Mouse (Mus musculus) heart, postnatal 0 days (tissue): ENCODE measurements at regions not wholly inside any gene's neighbourhood (a gene's known extent, or its start where the extent isn't known, plus 50 kb on each side); places are given as distances from the start of the nearest gene placed in this dataset.
"Not testable (repeated sequence)": the region's sequence is repeated elsewhere in the genome, so short reads cannot be mapped to it uniquely, and the experiment has no call there.

Experiments
- CTCF ChIP-seq: IDR thresholded peaks from 2 replicates; pipeline ENCODE4 v1.5.1; 2016; ENCODE audit warnings: antibody characterized with exemption, control low read depth, low read depth
- EP300 ChIP-seq: IDR thresholded peaks from 2 replicates; pipeline ENCODE4 v1.6.1; 2016; ENCODE audit warnings: antibody characterized with exemption, low read depth

GRCm38 (mm10) chr1:157622156-157622555 lies 115.6 kb downstream of the Sec16b start:
- not testable (repeated sequence) for TF ChIP-seq CTCF, EP300
